Mouse (Mus musculus) forebrain, embryonic 13.5 days (tissue): ENCODE data around the gene Wdr59. TPM values are rescaled to one million over a fixed set of nuclear protein-coding genes. Genes with fewer than 3 reads are reported as not detected.
"Not testable (repeated sequence)": the region's sequence is repeated elsewhere in the genome, so short reads cannot be mapped to it uniquely, and the experiment has no call there.

Experiments used
- ATAC-seq: fragments of 200-750 bp; cut with Nextera tagmentation; 2 replicates; pipeline ENCODE4 v1.8.0; 2017
- H3K27ac ChIP-seq: fragments of 300-500 bp; sonication (generic); 2 replicates; pipeline ENCODE4 v1.5.1; 2015; ENCODE audit warnings: inconsistent platforms, mild to moderate bottlenecking, moderate library complexity
- H3K27me3 ChIP-seq: fragments of 300-500 bp; sonication (generic); 2 replicates; pipeline ENCODE4 v1.6.1; 2015; ENCODE audit warnings: mild to moderate bottlenecking, inconsistent platforms
- H3K36me3 ChIP-seq: fragments of 300-500 bp; sonication (generic); 2 replicates; pipeline ENCODE4 v1.6.1; 2015; ENCODE audit warnings: mild to moderate bottlenecking, inconsistent platforms; ENCODE audit not compliant: poor library complexity, severe bottlenecking
- H3K4me1 ChIP-seq: fragments of 300-500 bp; sonication (generic); 2 replicates; pipeline ENCODE4 v1.6.1; 2015; ENCODE audit warnings: inconsistent platforms
- H3K4me2 ChIP-seq: fragments of 300-500 bp; sonication (generic); 2 replicates; pipeline ENCODE4 v1.6.1; 2015; ENCODE audit warnings: inconsistent platforms, mild to moderate bottlenecking, moderate library complexity
- H3K4me3 ChIP-seq: fragments of 300-500 bp; sonication (generic); 2 replicates; pipeline ENCODE4 v1.5.1; 2015; ENCODE audit warnings: mild to moderate bottlenecking, inconsistent platforms
- H3K9ac ChIP-seq: fragments of 300-500 bp; sonication (generic); 2 replicates; pipeline ENCODE4 v1.6.1; 2015; ENCODE audit warnings: mild to moderate bottlenecking, inconsistent platforms
- H3K9me3 ChIP-seq: fragments of 300-500 bp; sonication (generic); replicated peaks from 2 replicates; pipeline ENCODE4 v1.6.1; 2016; ENCODE audit warnings: inconsistent platforms
- WGBS: fragments of 180-500 bp; shearing (Covaris S2); methylation state at CpG from one replicate; pipeline ENCODE4 v1.1.7; 2015; 5-methylcytosine and 5-hydroxymethylcytosine counted together
- polyA plus RNA-seq: library from polyadenylated mRNA; unstranded; fragments of >200 nt; fragmentation: Nextera tagmentation; extraction: Ambion mirVana; gene quantifications from 2 replicates; pipeline ENCODE4 v1.2.1, GENCODE M21; 2015

The Wdr59 gene
- polyA plus RNA-seq, 1 experiment from 2014 or later: 5.7 TPM

DNA sequence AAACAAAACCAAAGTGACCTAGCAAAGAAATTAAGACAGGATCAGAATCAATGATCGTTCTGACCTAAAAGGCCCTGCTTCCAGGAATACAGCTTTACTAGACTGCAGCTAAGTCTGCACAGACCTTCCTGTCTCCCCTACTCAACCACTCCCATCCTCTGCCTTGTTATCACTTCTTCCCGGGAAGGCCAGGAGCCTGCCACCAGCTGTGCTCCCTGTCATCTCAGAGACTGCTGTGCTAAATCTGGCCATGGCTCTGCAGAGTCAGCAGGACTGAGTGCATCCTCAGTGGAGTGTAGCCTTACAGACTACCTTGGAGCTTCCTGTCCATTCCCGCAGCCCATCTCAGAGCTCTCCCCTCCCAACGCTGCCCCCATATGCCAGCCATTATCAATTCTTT lies 11.5 kb downstream of the Wdr59 start:
- Histone ChIP-seq H3K4me1 (peaks cover 4% of the 10 kb centered on the region), H3K4me3 (no peak overlapping the region), H3K27me3 (no peaks in the 10 kb centered on the region), H3K9ac (no peak overlapping the region), H3K36me3 (no peaks in the 10 kb centered on the region), H3K4me2 (no peak overlapping the region), H3K9me3 (no peaks in the 10 kb centered on the region), H3K27ac (no peak overlapping the region)
- no peak for ATAC-seq
- 69% methylated on average over 4 of the region's 4 CpGs for WGBS

DNA sequence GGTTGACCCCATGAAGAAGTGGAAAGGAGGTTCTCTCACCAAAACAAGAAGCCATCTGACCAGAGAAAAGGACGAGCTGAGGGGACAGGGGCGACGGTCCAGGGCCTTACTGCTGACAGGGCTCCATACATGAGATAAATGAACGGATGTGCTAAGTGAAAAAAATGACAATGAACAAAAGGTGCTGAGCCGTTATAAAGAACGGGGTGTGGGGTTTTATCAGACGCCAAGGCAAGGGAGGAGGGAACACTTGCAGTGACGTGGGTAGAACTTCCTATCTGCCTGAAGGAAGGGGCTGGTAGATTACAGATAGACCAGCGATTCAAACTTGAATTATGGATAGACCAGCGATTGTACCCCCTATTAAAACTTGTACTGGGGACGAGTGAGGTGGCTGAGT lies 12.6 kb downstream of the Wdr59 start:
- Histone ChIP-seq H3K9ac (no peak overlapping the region), H3K9me3 (no peaks in the 10 kb centered on the region), H3K4me2 (no peak overlapping the region), H3K27me3 (no peaks in the 10 kb centered on the region), H3K36me3 (0 out of 2 replicates have a peak, but pooled peaks cover 3% of the 10 kb centered on the region), H3K4me3 (no peak overlapping the region), H3K27ac (no peak overlapping the region), H3K4me1 (peaks cover 4% of the 10 kb centered on the region)
- 86% methylated on average over 11 of the region's 11 CpGs for whole genome bisulfite sequencing
- ATAC-seq: no peak

DNA sequence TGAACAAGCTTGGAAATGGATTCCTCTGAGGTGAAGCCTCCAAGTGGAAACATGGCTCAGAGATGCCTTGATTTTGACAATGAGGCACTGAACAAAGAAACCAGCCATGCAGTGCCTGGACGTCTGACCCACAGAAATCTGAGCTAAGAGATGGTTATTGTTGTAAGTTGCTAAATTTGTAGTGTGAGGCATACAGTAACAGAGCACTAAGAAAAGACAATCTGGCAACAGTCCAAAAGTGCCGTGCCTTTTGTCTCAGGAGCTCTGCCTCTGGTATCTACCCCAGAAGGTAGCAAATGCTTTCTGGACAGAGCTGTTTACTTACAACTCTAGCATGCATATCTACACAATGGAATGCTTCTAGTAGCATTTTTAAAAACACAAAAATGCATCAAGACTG lies 13.3 kb downstream of the Wdr59 start:
- Histone ChIP-seq H3K27ac (no peak overlapping the region), H3K9ac (no peak overlapping the region)
- WGBS: 10% methylated on average over 2 of the region's 2 CpGs

DNA sequence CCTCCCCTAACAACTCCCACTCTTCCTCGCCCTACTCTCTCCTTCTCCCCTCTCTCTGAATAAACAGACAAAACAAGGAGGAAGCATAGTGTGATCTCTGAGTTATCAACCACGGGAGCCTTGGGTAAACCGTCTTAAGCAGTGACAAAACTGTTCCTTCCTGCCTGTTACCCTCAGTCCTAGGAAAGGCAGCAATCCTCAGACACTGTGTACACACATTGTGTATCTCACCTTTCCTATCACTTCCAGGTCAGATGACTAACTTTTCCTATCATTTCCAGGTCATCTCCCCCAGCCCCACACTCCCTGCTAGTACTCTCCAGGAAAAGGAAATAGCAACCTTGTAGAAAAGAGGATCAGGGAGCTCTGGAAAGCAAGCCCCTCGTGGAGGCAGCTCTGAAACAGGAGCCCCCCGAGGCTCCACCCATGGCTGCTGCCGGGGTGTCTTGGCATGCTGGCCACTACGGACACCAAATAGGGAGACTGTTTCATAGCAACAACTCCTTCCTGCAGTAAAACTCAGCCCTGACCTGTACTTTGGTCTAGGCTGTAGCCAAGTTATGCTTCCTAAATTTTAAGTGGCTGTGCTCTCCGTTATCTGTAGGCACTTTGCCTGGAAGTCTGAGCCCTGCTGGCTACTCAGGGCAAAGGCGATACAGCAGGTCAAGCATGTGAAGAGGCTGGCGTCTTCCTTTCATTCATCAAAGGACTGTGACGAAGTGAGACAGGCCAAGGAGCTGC lies 20.0 kb downstream of the Wdr59 start:
- no peak for ATAC-seq
- Histone ChIP-seq H3K27ac (no peak overlapping the region), H3K9ac (no peak overlapping the region), H3K27me3 (no peaks in the 10 kb centered on the region), H3K4me1 (no peaks in the 10 kb centered on the region), H3K4me2 (no peak overlapping the region), H3K9me3 (no peaks in the 10 kb centered on the region), H3K4me3 (no peak overlapping the region), H3K36me3 (peaks cover 27% of the 10 kb centered on the region)
- WGBS: 77% methylated on average over 11 of the region's 11 CpGs

More for the DNA sequence above, 13.3 kb downstream of the Wdr59 start:
- H3K4me2 ChIP-seq: no peak overlapping the region
- peaks cover 4% of the 10 kb centered on the region for H3K4me1 ChIP-seq
- 0 out of 2 replicates have a peak, but pooled peaks cover 7% of the 10 kb centered on the region for H3K36me3 ChIP-seq
- H3K27me3 ChIP-seq: no peaks in the 10 kb centered on the region
- no peak for ATAC-seq
- H3K4me3 ChIP-seq: no peak overlapping the region
- H3K9me3 ChIP-seq: no peaks in the 10 kb centered on the region

DNA sequence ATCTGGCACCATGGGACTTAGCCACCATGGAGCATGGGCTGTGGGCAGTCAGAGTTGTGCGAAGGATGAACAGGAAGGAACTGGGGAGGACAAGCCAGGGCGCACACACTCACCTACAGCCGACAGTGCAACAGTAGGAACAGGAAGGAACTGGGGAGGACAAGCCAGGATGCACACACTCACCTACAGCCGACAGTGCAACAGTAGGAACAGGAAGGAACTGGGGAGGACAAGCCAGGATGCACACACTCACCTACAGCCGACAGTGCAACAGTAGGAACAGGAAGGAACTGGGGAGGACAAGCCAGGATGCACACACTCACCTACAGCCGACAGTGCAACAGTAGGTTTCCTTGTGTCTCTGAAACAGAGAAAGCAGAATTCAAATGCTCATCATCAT lies 23.6 kb downstream of the Wdr59 start:
- WGBS: 90% methylated on average over 6 of the region's 6 CpGs
- not testable (repeated sequence) for H3K9me3 ChIP-seq, H3K27me3 ChIP-seq, H3K4me3 ChIP-seq, H3K9ac ChIP-seq, H3K4me2 ChIP-seq, ATAC-seq, H3K27ac ChIP-seq, H3K4me1 ChIP-seq
- peaks cover 42% of the 10 kb centered on the region for H3K36me3 ChIP-seq

DNA sequence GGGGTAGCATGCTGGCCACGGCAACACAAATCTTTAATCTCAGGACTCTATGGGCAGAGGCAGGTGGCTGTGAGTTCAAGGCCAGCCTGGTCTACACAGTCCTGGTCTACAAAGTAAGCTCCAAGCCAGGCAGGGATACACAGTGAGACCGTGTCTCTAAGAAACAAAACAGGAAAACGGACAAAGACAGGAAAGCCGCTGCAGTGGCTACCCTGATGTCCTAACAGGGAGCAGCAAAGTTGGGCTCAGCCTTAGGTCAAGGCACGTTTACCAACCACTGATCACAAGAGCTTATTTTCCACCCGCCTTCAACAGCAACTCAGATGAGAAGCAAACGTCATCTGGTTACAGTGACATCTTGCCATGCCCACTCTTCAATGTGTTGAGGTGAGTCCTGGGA lies 25.6 kb downstream of the Wdr59 start:
- Histone ChIP-seq H3K27ac (no peak overlapping the region), H3K9me3 (no peaks in the 10 kb centered on the region), H3K9ac (no peak overlapping the region), H3K4me2 (no peak overlapping the region), H3K27me3 (no peaks in the 10 kb centered on the region), H3K4me3 (no peak overlapping the region), H3K4me1 (no peaks in the 10 kb centered on the region), H3K36me3 (peaks cover 34% of the 10 kb centered on the region)
- no peak for ATAC-seq
- 86% methylated on average over 7 of the region's 7 CpGs for WGBS

DNA sequence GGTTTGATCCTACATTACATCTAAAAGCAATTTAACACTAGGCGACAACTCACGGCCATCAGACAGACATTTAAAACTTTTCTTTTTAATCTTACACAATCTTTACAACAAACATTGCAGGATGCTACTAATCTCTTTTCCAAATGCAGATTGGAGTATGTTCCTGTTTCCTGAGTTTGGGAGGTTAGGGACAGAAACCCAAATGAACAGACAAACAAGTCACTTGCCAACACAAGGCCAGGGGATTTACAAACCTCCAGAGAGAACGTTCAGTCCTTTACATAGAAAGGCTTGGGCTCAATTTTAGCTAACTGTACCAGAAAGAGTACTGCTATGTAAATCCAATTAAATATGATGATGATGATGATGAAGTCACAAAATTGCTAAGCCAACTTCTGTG lies 28.7 kb downstream of the Wdr59 start:
- Histone ChIP-seq H3K36me3 (peaks cover 21% of the 10 kb centered on the region), H3K27ac (no peak overlapping the region), H3K9ac (no peak overlapping the region), H3K4me1 (no peaks in the 10 kb centered on the region), H3K4me2 (no peak overlapping the region), H3K9me3 (no peaks in the 10 kb centered on the region), H3K4me3 (no peak overlapping the region), H3K27me3 (no peaks in the 10 kb centered on the region)
- ATAC-seq: no peak
- WGBS: 93% methylated on average over 3 of the region's 3 CpGs

DNA sequence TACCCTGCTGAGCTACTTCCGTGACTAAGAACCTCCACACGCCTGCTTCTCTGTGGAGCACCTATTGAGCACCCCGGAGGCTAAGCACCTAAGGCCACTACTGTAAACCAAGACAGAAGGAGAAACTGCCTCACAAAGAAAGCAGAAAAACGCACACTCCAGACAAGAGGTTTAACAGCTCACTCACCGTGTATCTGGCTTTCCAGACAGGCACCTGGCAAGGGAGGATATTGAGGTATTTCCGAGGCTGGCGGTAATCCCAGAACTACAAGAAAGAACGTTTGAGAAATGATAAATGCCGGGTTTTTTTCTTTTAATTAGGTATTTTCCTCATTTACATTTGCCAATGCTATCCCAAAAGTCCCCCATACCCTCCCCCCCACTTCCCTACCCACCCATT lies 29.4 kb downstream of the Wdr59 start:
- H3K36me3 ChIP-seq: peaks cover 21% of the 10 kb centered on the region
- no peak overlapping the region for H3K4me2 ChIP-seq
- 83% methylated on average over 9 of the region's 9 CpGs for WGBS

DNA sequence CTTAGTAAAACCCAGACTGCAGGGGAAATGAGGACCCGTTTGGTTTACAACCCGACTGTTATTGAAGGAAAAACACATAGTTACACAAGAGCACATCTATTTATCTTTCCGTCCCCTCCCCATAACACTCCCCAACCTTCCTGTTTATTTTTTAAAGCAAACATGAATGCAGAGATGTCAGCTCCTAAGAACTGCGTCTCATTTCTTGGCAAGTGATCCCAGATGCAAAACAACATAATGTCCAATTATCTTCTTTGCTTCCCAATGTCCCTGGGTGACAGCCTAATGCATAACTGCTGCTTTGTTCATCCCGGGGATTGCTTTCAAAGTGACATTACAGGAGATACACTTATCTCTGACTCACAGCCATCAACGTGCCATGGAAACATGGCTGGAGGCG lies 30.7 kb downstream of the Wdr59 start:
- Histone ChIP-seq H3K27ac (peak overlapping the region; percentile 8; the same call in 1 of the 2 replicates), H3K4me2 (no peak overlapping the region), H3K9me3 (no peaks in the 10 kb centered on the region), H3K9ac (no peak overlapping the region), H3K4me3 (no peak overlapping the region), H3K4me1 (no peaks in the 10 kb centered on the region), H3K36me3 (peaks cover 20% of the 10 kb centered on the region; the same call in 1 of the 2 replicates), H3K27me3 (no peaks in the 10 kb centered on the region)
- WGBS: 69% methylated on average over 7 of the region's 7 CpGs
- no peak for ATAC-seq

More for the DNA sequence above, 29.4 kb downstream of the Wdr59 start:
- no peak for ATAC-seq
- no peaks in the 10 kb centered on the region for H3K27me3 ChIP-seq
- H3K4me3 ChIP-seq: no peak overlapping the region
- no peak overlapping the region for H3K27ac ChIP-seq
- H3K4me1 ChIP-seq: no peaks in the 10 kb centered on the region
- H3K9me3 ChIP-seq: no peaks in the 10 kb centered on the region
- no peak overlapping the region for H3K9ac ChIP-seq

DNA sequence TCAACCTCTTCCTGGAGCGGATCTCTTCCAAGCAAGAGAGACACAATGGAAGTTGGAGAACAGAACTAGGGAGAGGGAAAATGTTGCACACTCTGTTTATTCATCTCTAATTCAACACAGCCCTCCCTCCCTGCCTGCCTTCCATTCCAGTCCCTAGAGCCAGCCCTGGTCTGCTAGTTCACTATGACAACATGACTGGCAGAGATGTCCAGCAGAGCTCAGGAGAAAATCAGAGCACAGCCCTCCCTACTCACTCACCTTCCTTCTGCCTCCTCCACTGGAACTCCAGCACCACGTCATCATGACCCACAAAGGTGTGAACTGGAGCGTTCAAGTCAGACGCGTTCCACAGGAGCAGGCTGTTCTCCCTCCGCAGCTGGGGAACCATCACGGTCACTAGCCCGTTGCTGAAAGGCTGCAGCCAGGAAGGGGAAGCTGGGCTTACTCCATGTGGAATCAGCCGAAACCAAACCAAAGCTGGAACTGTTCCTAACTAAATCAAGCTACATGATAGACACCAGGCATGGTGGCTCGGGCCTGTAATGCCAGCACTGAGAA lies 31.8 kb downstream of the Wdr59 start:
- Histone ChIP-seq H3K9me3 (no peaks in the 10 kb centered on the region), H3K4me2 (no peak overlapping the region), H3K9ac (no peak overlapping the region), H3K27ac (no peak overlapping the region), H3K27me3 (no peaks in the 10 kb centered on the region), H3K4me3 (no peak overlapping the region), H3K36me3 (peaks cover 18% of the 10 kb centered on the region), H3K4me1 (no peaks in the 10 kb centered on the region)
- 89% methylated on average over 10 of the region's 10 CpGs for WGBS
- ATAC-seq: no peak

DNA sequence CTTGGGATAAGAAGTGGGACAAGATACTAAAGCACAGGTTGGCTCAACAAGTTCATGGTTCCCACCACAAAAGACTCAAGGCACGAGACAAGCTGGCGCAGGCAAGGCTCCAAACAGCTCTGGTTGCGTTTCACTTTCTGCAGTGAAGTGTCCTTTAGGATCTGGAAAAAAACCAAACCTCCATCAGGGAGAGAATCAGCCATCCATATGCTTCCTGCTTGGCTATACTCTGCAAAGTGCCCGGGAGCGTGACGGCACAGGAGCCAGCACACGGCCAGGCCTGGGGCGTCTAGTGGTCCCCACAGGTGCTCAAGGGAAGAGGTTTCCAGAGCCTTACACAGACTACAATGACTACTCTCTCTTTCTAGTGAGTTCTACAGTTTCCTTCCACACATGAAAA lies 41.2 kb downstream of the Wdr59 start:
- no peak overlapping the region for H3K27ac ChIP-seq
- ATAC-seq: no peak
- H3K4me3 ChIP-seq: no peak overlapping the region
- WGBS: 92% methylated on average over 8 of the region's 8 CpGs
- H3K27me3 ChIP-seq: no peaks in the 10 kb centered on the region
- H3K4me2 ChIP-seq: no peak overlapping the region
- H3K9me3 ChIP-seq: no peaks in the 10 kb centered on the region
- H3K36me3 ChIP-seq: peaks cover 62% of the 10 kb centered on the region
- no peaks in the 10 kb centered on the region for H3K4me1 ChIP-seq
- no peak overlapping the region for H3K9ac ChIP-seq

DNA sequence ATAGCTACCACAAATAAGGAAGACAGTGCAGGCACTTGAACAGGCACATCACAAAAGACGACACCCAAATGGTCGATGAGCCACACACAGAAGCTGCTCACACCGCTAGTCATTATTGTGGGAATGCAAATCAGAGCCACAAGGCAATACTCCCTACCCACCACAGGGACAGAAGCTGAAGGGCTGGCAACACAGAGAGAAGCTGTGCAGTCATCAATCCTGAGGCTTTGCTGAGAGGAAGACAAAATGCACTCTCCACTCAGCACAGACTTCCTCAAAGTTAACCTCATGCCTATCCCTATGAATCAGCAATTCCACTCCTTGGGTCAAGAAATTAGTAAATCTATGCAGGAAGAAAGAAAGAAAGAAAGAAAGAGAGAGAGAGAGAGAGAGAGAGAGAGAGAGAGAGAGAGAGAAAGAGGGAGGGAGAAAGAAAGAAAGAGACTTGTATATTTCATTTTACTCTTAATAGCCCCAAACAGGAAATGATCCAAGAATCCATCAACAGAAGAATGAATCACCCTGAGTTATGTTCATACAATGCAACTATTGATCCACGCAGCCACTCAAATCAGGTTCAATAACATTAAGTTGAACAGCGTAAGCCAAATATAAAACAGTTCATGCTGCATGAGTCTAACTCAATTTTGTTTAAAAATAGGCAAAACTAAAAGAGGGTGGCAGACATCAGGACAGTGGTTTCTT lies 44.0 kb downstream of the Wdr59 start:
- peaks cover 38% of the 10 kb centered on the region for H3K36me3 ChIP-seq
- no peak for ATAC-seq

More for the DNA sequence above, 44.0 kb downstream of the Wdr59 start:
- 86% methylated on average over 5 of the region's 5 CpGs for WGBS
- Histone ChIP-seq H3K27ac (no peak overlapping the region), H3K4me1 (no peaks in the 10 kb centered on the region), H3K4me3 (no peak overlapping the region), H3K4me2 (no peak overlapping the region), H3K9ac (no peak overlapping the region), H3K9me3 (no peaks in the 10 kb centered on the region), H3K27me3 (no peaks in the 10 kb centered on the region)
